Mouse (Mus musculus) CD4-positive naive resting alpha-beta T cell, adult 76 days (primary cell): Measurements from ENCODE around the gene D6Wsu163e. TPM values are rescaled to one million over a fixed set of nuclear protein-coding genes. Genes with fewer than 3 reads are reported as not detected.

Experiments used
- total RNA-seq: library from RNA; stranded (reverse); gene quantifications from one replicate; pipeline ENCODE4 v1.2.4, GENCODE M21; 2023

D6Wsu163e gene
- 14.0 TPM for total RNA-seq

DNA sequence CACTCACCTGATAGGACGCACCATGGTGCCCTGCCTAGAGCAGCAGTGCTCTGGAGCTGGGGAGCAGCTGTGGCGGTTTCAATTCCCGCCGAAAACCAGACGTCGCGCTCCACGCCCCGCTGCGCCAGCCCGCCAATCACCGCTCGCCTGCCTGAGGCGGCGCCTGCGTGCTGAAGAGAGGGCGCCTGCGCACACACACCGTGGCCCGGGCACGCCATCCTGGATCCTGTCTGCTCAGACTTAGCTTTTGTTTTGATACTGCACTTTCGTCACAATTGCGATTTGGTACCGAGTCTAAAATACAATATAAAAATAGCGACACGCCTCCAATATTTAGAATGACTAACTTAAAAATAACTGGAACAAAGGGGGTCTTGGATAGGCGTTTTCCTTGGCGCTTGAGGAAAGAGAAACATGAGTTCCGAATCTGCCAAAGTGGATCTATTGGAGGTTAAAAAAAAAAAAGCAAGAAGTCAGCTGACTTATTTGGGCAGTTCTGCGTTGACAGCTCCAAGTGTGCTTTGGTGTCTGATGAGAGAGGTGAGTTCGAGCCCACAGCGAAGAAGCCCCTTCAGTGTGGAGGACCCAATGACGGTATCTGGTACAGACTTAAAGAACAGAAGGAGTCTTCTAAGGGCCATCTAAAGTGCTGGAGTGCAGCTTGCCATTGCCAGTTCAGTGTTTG lies at the start of gene D6Wsu163e, which contains the start of gene Rad51ap1:
Gene D6Wsu163e (plus strand): TSS at position 476 of the 685 bp plus-strand sequence.
Gene Rad51ap1 (minus strand): TSS at position 101 of the 685 bp plus-strand sequence.

GRCm38 (mm10) chr6:126921111-126921881 lies 18.5 kb upstream of the D6Wsu163e start, which contains the start of gene Dyrk4:
Gene Dyrk4 (minus strand): TSS chr6:126921839.

GRCm38 (mm10) chr6:127014906-127015770 lies 75.4 kb downstream of the D6Wsu163e start, which contains the start of gene Fgf6:
Gene Fgf6 (plus strand): TSS chr6:127015586.

Other genes starting within 250 kb of the D6Wsu163e start
- 0.09 TPM for gene Kcna6, start 199.3 kb upstream of the D6Wsu163e start, total RNA-seq
- 61.2 TPM for gene Ndufa9, start 90.8 kb upstream of the D6Wsu163e start, total RNA-seq
- gene Akap3, start 86.9 kb upstream of the D6Wsu163e start, total RNA-seq = not detected
- gene Dyrk4, start 18.1 kb upstream of the D6Wsu163e start, total RNA-seq = not detected
- gene Rad51ap1, start 375 bp upstream of the D6Wsu163e start, total RNA-seq = 2.3 TPM
- gene Fgf6, start 75.6 kb downstream of the D6Wsu163e start, total RNA-seq = not detected
- gene Fgf23, start 132.9 kb downstream of the D6Wsu163e start, total RNA-seq = not detected
- gene Tigar, start 169.6 kb downstream of the D6Wsu163e start, total RNA-seq = 10.6 TPM
- 257 TPM for gene Ccnd2, start 212.2 kb downstream of the D6Wsu163e start, total RNA-seq